8 mouse cellular contexts compared by ENCODE assay signal in genomic region chr6:112373886-112374585, GRCm38 (mm10). TPM values are rescaled to one million over a fixed set of nuclear protein-coding genes. Genes with fewer than 3 reads are reported as not detected.
A peak's percentile ranks its signal among the peaks of the same experiment; 100 is the strongest.
DNase-seq lines count a peak whose midpoint lies in the region; ATAC-seq lines count a peak whose summit lies in the region.

No protein-coding gene starts in this region.

- no peak overlapping the region for H3K4me3 ChIP-seq in midbrain, embryonic 13.5 days (replicated peaks)

- H3K27me3 ChIP-seq in midbrain, embryonic 13.5 days = no peaks in the 10 kb centered on the region

- H3K27ac ChIP-seq in midbrain, embryonic 13.5 days = no peak overlapping the region

- no peak overlapping the region for H3K9ac ChIP-seq in midbrain, embryonic 13.5 days (replicated peaks)

- WGBS in midbrain, embryonic 13.5 days = 40% methylated on average over 8 of the region's 8 CpGs

- no peak overlapping the region for H3K4me2 ChIP-seq in midbrain, embryonic 13.5 days (replicated peaks)

- intact Hi-C loops in heart, postnatal 14 days (cut with DNase I) = no loop called here
- intact Hi-C loops in left cerebral cortex, postnatal 14 days (cut with DNase I) = loop anchor here (5.0 kb wide), 1 partner anchor 108 kb away; no protein-coding TSS in a partner anchor

- H3K36me3 ChIP-seq in midbrain, embryonic 13.5 days = no peaks in the 10 kb centered on the region

- no peaks in the 10 kb centered on the region for H3K9me3 ChIP-seq in midbrain, embryonic 13.5 days

- no peaks in the 10 kb centered on the region for H3K4me1 ChIP-seq in midbrain, embryonic 13.5 days (replicated peaks)

- peak; percentile 9 for DNase-seq in cerebellum, adult 11 months
- no peak for DNase-seq in cerebellum, adult 11-12 months
- peak; percentile 40 to 41 for DNase-seq in B cell, adult 2 months
- peak; percentile 17 for DNase-seq in cerebellum, adult 8-10 months
- DNase-seq in heart, postnatal 14 days = peak; percentile 31 to 62
- DNase-seq in left cerebral cortex, postnatal 14 days (ENCODE audit: low spot score in 2 of 2) = peak; percentile 37 to 51

- ATAC-seq in midbrain, embryonic 13.5 days = peak; percentile 73
- ATAC-seq in inflammation-experienced regulatory T-cells, adult 6 months = no peak

RNA-seq across cellular contexts. Expression of gene Ssu2, which starts 13.8 kb away (rescaled TPM):
- 1 to 10 TPM; 5.1 to 8.6 TPM for total RNA-seq in heart, postnatal 14 days (2021)
- under 1 TPM; 0.32 to 0.72 TPM for total RNA-seq in left cerebral cortex, postnatal 14 days (2021)
- 0.23 TPM in 1 of 2 replicates, not detected in the other for polyA plus RNA-seq in midbrain, embryonic 13.5 days (2015; fragmentation: Nextera tagmentation; extraction: Ambion mirVana)
- not detected for polyA plus RNA-seq in inflammation-experienced regulatory T-cells, adult 6 months (2017; shearing (Covaris generic))
